Mouse (Mus musculus): ENCODE results near the gene Ifit1bl2.
"Not testable (repeated sequence)": the region's sequence is repeated elsewhere in the genome, so short reads cannot be mapped to it uniquely, and the experiment has no call there.

Ifit1bl2 gene

GRCm38 (mm10) chr19:34640623-34641022 is at the start of gene Ifit1bl2, which contains the start of gene Ifit1:
Gene Ifit1bl2 (minus strand): TSS chr19:34640743.
Gene Ifit1 (plus strand): TSS chr19:34640871.
- DNase-seq (ENCODE audit: low spot score in 2 of 2) = peak; percentile 2 to 3

- no peak for DNase-seq (ENCODE audit: low spot score in 2 of 2)
Measured at GRCm38 (mm10) chr19:34685530-34685929, 45.0 kb upstream of the Ifit1bl2 start.

GRCm38 (mm10) chr19:34684857-34685256 is 44.3 kb upstream of the Ifit1bl2 start:
- peak; percentile 6 to 19 for DNase-seq (ENCODE audit: low spot score in 2 of 2)

- DNase-seq (ENCODE audit: low spot score in 2 of 2) = no peak
Measured at GRCm38 (mm10) chr19:34678428-34678827, 37.9 kb upstream of the Ifit1bl2 start.

GRCm38 (mm10) chr19:34673476-34673875 is 32.9 kb upstream of the Ifit1bl2 start:
- no peak for DNase-seq (ENCODE audit: low spot score in 2 of 2)

- peak; percentile 11 to 66 for DNase-seq (ENCODE audit: low spot score in 2 of 2)
Measured at GRCm38 (mm10) chr19:34666127-34666526, 25.6 kb upstream of the Ifit1bl2 start.

- DNase-seq (ENCODE audit: low spot score in 2 of 2) = no peak
Measured at GRCm38 (mm10) chr19:34662740-34663139, 22.2 kb upstream of the Ifit1bl2 start.

- DNase-seq (ENCODE audit: low spot score in 2 of 2) = peak; percentile 24 to 43
Measured at GRCm38 (mm10) chr19:34662067-34662507, 21.5 kb upstream of the Ifit1bl2 start.

GRCm38 (mm10) chr19:34656511-34657298 is 16.2 kb upstream of the Ifit1bl2 start:
- no peak for DNase-seq (ENCODE audit: low spot score in 2 of 2)

- no peak for DNase-seq (ENCODE audit: low spot score in 2 of 2)
Measured at GRCm38 (mm10) chr19:34655227-34655805, 14.8 kb upstream of the Ifit1bl2 start.

GRCm38 (mm10) chr19:34650997-34651396 is 10.5 kb upstream of the Ifit1bl2 start:
- DNase-seq (ENCODE audit: low spot score in 2 of 2) = no peak

- DNase-seq (ENCODE audit: low spot score in 2 of 2) = no peak
Measured at GRCm38 (mm10) chr19:34650276-34650675, 9.7 kb upstream of the Ifit1bl2 start.

- not testable (repeated sequence) for DNase-seq (ENCODE audit: low spot score in 2 of 2)
Measured at GRCm38 (mm10) chr19:34647630-34648029, 7.1 kb upstream of the Ifit1bl2 start.

GRCm38 (mm10) chr19:34642616-34643015 is 2.1 kb upstream of the Ifit1bl2 start:
- no peak for DNase-seq (ENCODE audit: low spot score in 2 of 2)

- peak; percentile 24 for DNase-seq (ENCODE audit: low spot score in 2 of 2)
Measured at GRCm38 (mm10) chr19:34636933-34637557, 3.5 kb downstream of the Ifit1bl2 start.

GRCm38 (mm10) chr19:34633484-34633883 is 7.1 kb downstream of the Ifit1bl2 start:
- no peak for DNase-seq (ENCODE audit: low spot score in 2 of 2)

GRCm38 (mm10) chr19:34631487-34631886 is 9.1 kb downstream of the Ifit1bl2 start:
- no peak for DNase-seq (ENCODE audit: low spot score in 2 of 2)

GRCm38 (mm10) chr19:34627496-34627895 is 13.0 kb downstream of the Ifit1bl2 start:
- no peak for DNase-seq (ENCODE audit: low spot score in 2 of 2)

- DNase-seq (ENCODE audit: low spot score in 2 of 2) = no peak
Measured at GRCm38 (mm10) chr19:34624663-34625062, 15.9 kb downstream of the Ifit1bl2 start.

- no peak for DNase-seq (ENCODE audit: low spot score in 2 of 2)
Measured at GRCm38 (mm10) chr19:34623781-34624180, 16.8 kb downstream of the Ifit1bl2 start.

- no peak for DNase-seq (ENCODE audit: low spot score in 2 of 2)
Measured at GRCm38 (mm10) chr19:34620871-34621270, 19.7 kb downstream of the Ifit1bl2 start.

GRCm38 (mm10) chr19:34612243-34613001 is 28.1 kb downstream of the Ifit1bl2 start:
- not testable (repeated sequence) for DNase-seq (ENCODE audit: low spot score in 2 of 2)

All from urinary bladder, adult 18-20 months (tissue).